Mouse (Mus musculus) 3T3-L1 (cell line): Measurements from ENCODE around the gene Bmpr1b.
A peak's percentile ranks its signal among the peaks of the same experiment; 100 is the strongest.

ENCODE experiments used
- DNase-seq: peaks from one replicate; pipeline ENCODE4 v3.0.0-alpha.2; 2015; ENCODE audit warnings: low read depth, low spot score

Gene Bmpr1b

GRCm38 (mm10) chr3:141818615-141819312 is 350.5 kb downstream of the Bmpr1b start:
- no peak for DNase-seq

- no peak for DNase-seq
Measured at GRCm38 (mm10) chr3:141814776-141815175, 354.4 kb downstream of the Bmpr1b start.

- peak; percentile 58 for DNase-seq
Measured at GRCm38 (mm10) chr3:141811348-141811747, 357.9 kb downstream of the Bmpr1b start.

GRCm38 (mm10) chr3:141810944-141811343 is 358.3 kb downstream of the Bmpr1b start:
- no peak for DNase-seq

- no peak for DNase-seq
Measured at GRCm38 (mm10) chr3:141809581-141809980, 359.6 kb downstream of the Bmpr1b start.

GRCm38 (mm10) chr3:141804133-141804532 is 365.1 kb downstream of the Bmpr1b start:
- DNase-seq = no peak

GRCm38 (mm10) chr3:141797789-141798188 is 371.4 kb downstream of the Bmpr1b start:
- DNase-seq = no peak

DNA sequence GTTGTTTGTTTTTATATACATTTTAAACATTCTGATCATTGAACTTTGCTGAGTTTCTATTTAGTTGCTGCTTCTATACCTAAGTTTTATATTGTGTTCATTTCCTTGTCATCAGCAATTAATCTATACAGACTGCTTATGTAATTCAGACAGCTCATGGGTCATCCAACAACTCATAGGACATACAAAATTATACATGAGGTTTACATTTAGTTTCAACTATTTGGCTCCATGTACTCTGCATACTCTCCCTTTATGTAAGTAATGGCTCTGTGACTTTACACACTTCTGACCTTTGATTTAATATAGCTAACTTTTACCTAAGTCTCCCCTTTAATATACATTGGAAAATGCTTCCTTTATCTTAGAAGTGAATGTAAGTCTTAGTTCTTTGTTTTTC is 371.9 kb downstream of the Bmpr1b start:
- DNase-seq = no peak

- DNase-seq = no peak
Measured at GRCm38 (mm10) chr3:141794371-141794770, 374.9 kb downstream of the Bmpr1b start.

DNA sequence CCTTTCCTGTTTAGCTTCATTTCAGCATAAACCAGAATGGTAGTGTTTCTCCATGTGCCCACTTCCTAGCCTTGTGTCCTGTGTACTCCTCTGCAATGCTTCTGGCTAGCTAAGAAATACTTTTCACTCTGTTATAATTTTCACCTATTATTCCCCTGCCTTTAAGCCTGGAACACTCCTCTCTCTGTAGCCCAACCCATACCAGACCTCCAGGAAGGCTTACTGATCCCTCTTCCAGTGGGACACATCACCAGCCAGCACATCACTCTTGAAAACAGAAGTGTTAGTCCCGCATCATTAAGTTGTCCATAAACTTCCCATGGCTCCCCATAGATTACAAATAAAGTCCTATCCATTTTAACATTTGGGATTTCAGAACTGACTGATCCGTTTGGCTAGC is 375.5 kb downstream of the Bmpr1b start:
- no peak for DNase-seq

GRCm38 (mm10) chr3:141792106-141792505 is 377.1 kb downstream of the Bmpr1b start:
- no peak for DNase-seq

GRCm38 (mm10) chr3:141791026-141791780 is 378.0 kb downstream of the Bmpr1b start:
- no peak for DNase-seq
